Mouse (Mus musculus) adrenal gland, adult 8-10 months (tissue): ENCODE measurements around the gene Nobox. TPM values are rescaled to one million over a fixed set of nuclear protein-coding genes. Genes with fewer than 3 reads are reported as not detected.

ENCODE experiments used
- DNase-seq: peaks from one replicate; pipeline ENCODE4 v3.0.0; 2022
- total RNA-seq, 4 experiments: library from RNA; stranded (reverse); gene quantifications; 2 replicates each; pipeline ENCODE4 v1.2.4; 2022

Nobox gene
- total RNA-seq, result under 1 TPM in 2 of 4 experiments, not detected in 2; 0.12 to 0.18 TPM

- DNase-seq, result no peak
Measured at GRCm38 (mm10) chr6:43309454-43309853, at the start of gene Nobox. Gene Nobox, minus strand, starts transcription at chr6:43309554.

- no peak for DNase-seq
Measured at GRCm38 (mm10) chr6:43354562-43355241, 45.3 kb upstream of the Nobox start.

- no peak for DNase-seq
Measured at GRCm38 (mm10) chr6:43353446-43353845, 44.1 kb upstream of the Nobox start.

GRCm38 (mm10) chr6:43349083-43349482, 39.7 kb upstream of the Nobox start:
- no peak for DNase-seq

GRCm38 (mm10) chr6:43347637-43348036, 38.3 kb upstream of the Nobox start:
- DNase-seq, result no peak

- DNase-seq, result no peak
Measured at GRCm38 (mm10) chr6:43343006-43343405, 33.7 kb upstream of the Nobox start.

GRCm38 (mm10) chr6:43342386-43342785, 33.0 kb upstream of the Nobox start:
- no peak for DNase-seq

GRCm38 (mm10) chr6:43338804-43339203, 29.4 kb upstream of the Nobox start:
- DNase-seq, result no peak

GRCm38 (mm10) chr6:43337491-43337961, 28.2 kb upstream of the Nobox start:
- DNase-seq, result no peak

GRCm38 (mm10) chr6:43335619-43336234, 26.4 kb upstream of the Nobox start:
- no peak for DNase-seq

- peak; percentile 10 for DNase-seq
Measured at GRCm38 (mm10) chr6:43333479-43333878, 24.1 kb upstream of the Nobox start.

- DNase-seq, result no peak
Measured at GRCm38 (mm10) chr6:43312961-43313656, 3.8 kb upstream of the Nobox start.

- DNase-seq, result no peak
Measured at GRCm38 (mm10) chr6:43312546-43312945, 3.2 kb upstream of the Nobox start.

GRCm38 (mm10) chr6:43310071-43310470, 717 bp upstream of the Nobox start:
- no peak for DNase-seq

- DNase-seq, result no peak
Measured at GRCm38 (mm10) chr6:43297508-43297850, 11.9 kb downstream of the Nobox start.

- no peak for DNase-seq
Measured at GRCm38 (mm10) chr6:43296798-43297507, 12.4 kb downstream of the Nobox start.

GRCm38 (mm10) chr6:43295908-43296307, 13.4 kb downstream of the Nobox start:
- DNase-seq, result no peak

- DNase-seq, result no peak
Measured at GRCm38 (mm10) chr6:43293175-43293574, 16.2 kb downstream of the Nobox start.

- DNase-seq, result no peak
Measured at GRCm38 (mm10) chr6:43292471-43293076, 16.8 kb downstream of the Nobox start.

GRCm38 (mm10) chr6:43292041-43292440, 17.3 kb downstream of the Nobox start:
- DNase-seq, result no peak

- DNase-seq, result no peak
Measured at GRCm38 (mm10) chr6:43280481-43280880, 28.9 kb downstream of the Nobox start.

- DNase-seq, result no peak
Measured at GRCm38 (mm10) chr6:43278247-43278646, 31.1 kb downstream of the Nobox start.

- no peak for DNase-seq
Measured at GRCm38 (mm10) chr6:43274123-43274522, 35.2 kb downstream of the Nobox start.
